Mouse (Mus musculus) kidney, adult 8-10 months (tissue): Measurements from ENCODE around the gene Jagn1.

Source experiments
- DNase-seq, 2 experiments: peaks; one replicate each; pipeline ENCODE4 v3.0.0; 2022

The Jagn1 gene

GRCm38 (mm10) chr6:113478906-113479305, 36.5 kb downstream of the Jagn1 start:
- no peak for DNase-seq

- DNase-seq: peak; percentile 58 to 66
These were observed 38.4 kb downstream of the Jagn1 start for GRCm38 (mm10) chr6:113480555-113481373.

- DNase-seq: peak in 1 of 2 experiments; percentile 37
These were observed 40.2 kb downstream of the Jagn1 start for GRCm38 (mm10) chr6:113482477-113483099.

- DNase-seq: peak; percentile 97 to 98
These were observed 40.8 kb downstream of the Jagn1 start, which contains the start of gene Creld1 for GRCm38 (mm10) chr6:113483100-113483615. Creld1 (plus strand) TSS chr6:113483297.

GRCm38 (mm10) chr6:113483729-113484128, 41.4 kb downstream of the Jagn1 start:
- DNase-seq: no peak

- DNase-seq: peak; percentile 36 to 63
These were observed 44.8 kb downstream of the Jagn1 start for GRCm38 (mm10) chr6:113487125-113487576.

GRCm38 (mm10) chr6:113489410-113489809, 47.0 kb downstream of the Jagn1 start:
- no peak for DNase-seq

GRCm38 (mm10) chr6:113492101-113492864, 49.9 kb downstream of the Jagn1 start:
- no peak for DNase-seq

GRCm38 (mm10) chr6:113494258-113494788, 52.0 kb downstream of the Jagn1 start:
- DNase-seq: peak; percentile 69 to 78

GRCm38 (mm10) chr6:113495071-113495675, 52.8 kb downstream of the Jagn1 start:
- no peak for DNase-seq
